Mouse (Mus musculus): Measurements from ENCODE around the gene 2010315B03Rik. TPM values are rescaled to one million over a fixed set of nuclear protein-coding genes. Genes with fewer than 3 reads are reported as not detected.

2010315B03Rik gene
- total and polyA plus RNA-seq, 3 experiments, result 2.0 to 204 (median 4.2) TPM

GRCm38 (mm10) chr9:124280576-124281447 is 31.7 kb downstream of the 2010315B03Rik start:
- Histone ChIP-seq H3K27ac (ENCODE audit: control insufficient read depth, low read depth, low read length) (peak overlapping the region; percentile 87), H3K9me3 (replicated peaks; ENCODE audit: insufficient read depth, low read length) (no peaks in the 10 kb centered on the region), H3K36me3 (ENCODE audit: control insufficient read depth in 1 of 2, insufficient read depth in 2 of 2, low read length in 2 of 2) (peaks cover 0 to 29% of the 10 kb centered on the region in 2 experiments; a peak in 2 of 4 replicates), H3K4me1 (ENCODE audit: control insufficient read depth in 1 of 2, insufficient read depth in 2 of 2, low read length in 2 of 2) (peaks cover 7 to 26% of the 10 kb centered on the region in 2 experiments), H3K4me3 (ENCODE audit: control insufficient read depth in 1 of 2, insufficient read depth in 1 of 2, low read depth in 2 of 2, low read length in 2 of 2) (peak overlapping the region; percentile 16 to 84; a peak in 3 of 4 replicates), H3K79me2 (ENCODE audit: control insufficient read depth, insufficient read depth, low read length, poor library complexity) (peaks cover 21% of the 10 kb centered on the region), H3K9ac (ENCODE audit: control insufficient read depth, low read depth, low read length, poor library complexity, severe bottlenecking) (peak overlapping the region; percentile 74), H3K27me3 (ENCODE audit: control insufficient read depth in 1 of 2, insufficient read depth in 2 of 2, low read length in 2 of 2) (no peaks in the 10 kb centered on the region)
- DNase-seq (ENCODE audit: low read depth, low spot score), result peak; percentile 74
- TF ChIP-seq SMC3 (IDR thresholded peaks at IDR 0.05; ENCODE audit: low read depth, low read length) (no peak), GABPA (IDR thresholded peaks at IDR 0.05; ENCODE audit: low read depth, low read length) (no peak), POLR2AphosphoS2 (IDR thresholded peaks at IDR 0.05; ENCODE audit: low read length) (0 out of 2 replicates have a peak, but pooled peaks have one; percentile 32), ETS1 (IDR thresholded peaks at IDR 0.05; ENCODE audit: low read depth, low read length) (peak; percentile 73), BHLHE40 (IDR thresholded peaks at IDR 0.05; ENCODE audit: borderline replicate concordance, low read depth, low read length) (0 out of 2 replicates have a peak, but pooled peaks have one; percentile 18), SIN3A (IDR thresholded peaks at IDR 0.05; ENCODE audit: low read length) (peak; percentile 73), MYC (IDR thresholded peaks at IDR 0.05; ENCODE audit: low read depth, low read length) (peak; percentile 54), MAX (IDR thresholded peaks at IDR 0.05; ENCODE audit: low read length) (0 out of 2 replicates have a peak, but pooled peaks have one; percentile 34), MXI1 (IDR thresholded peaks at IDR 0.05; ENCODE audit: low read depth, low read length) (peak; percentile 48), CHD1 (IDR thresholded peaks at IDR 0.05; ENCODE audit: low read depth, low read length) (0 out of 2 replicates have a peak, but pooled peaks have one; percentile 66), JUND (IDR thresholded peaks at IDR 0.05; ENCODE audit: low read depth, low read length) (no peak), TCF12 (IDR thresholded peaks at IDR 0.05; ENCODE audit: low read depth, low read length) (peak; percentile 78), ZNF384 (IDR thresholded peaks at IDR 0.05; ENCODE audit: low read depth, low read length) (peak; percentile 85), TAL1 (IDR thresholded peaks at IDR 0.05; ENCODE audit: low read length) (peak; percentile 59), MAFK (IDR thresholded peaks at IDR 0.05; ENCODE audit: borderline replicate concordance, low read depth, low read length) (peak; percentile 52; the same call in 1 of the 2 replicates), EP300 (IDR thresholded peaks at IDR 0.05; ENCODE audit: low read depth in 1 of 2, low read length in 2 of 2) (peak; percentile 76 to 81), GATA1 (IDR thresholded peaks at IDR 0.05; ENCODE audit: low read depth, low read length) (peak; percentile 78), HCFC1 (IDR thresholded peaks at IDR 0.05; ENCODE audit: low read depth, low read length) (no peak), RCOR1 (IDR thresholded peaks at IDR 0.05; ENCODE audit: low read depth, low read length) (peak; percentile 72)

Measured in MEL (cell line).